Mouse (Mus musculus) 3134 (cell line): ENCODE measurements around the gene Tmem191c.
"Not testable (repeated sequence)": the region's sequence is repeated elsewhere in the genome, so short reads cannot be mapped to it uniquely, and the experiment has no call there.

Experiments
- DNase-seq: peaks from one replicate; pipeline ENCODE4 v3.0.0-alpha.2; 2011; ENCODE audit warnings: low spot score; ENCODE audit not compliant: insufficient read length; ENCODE audit errors: extremely low read depth

The Tmem191c gene

DNA sequence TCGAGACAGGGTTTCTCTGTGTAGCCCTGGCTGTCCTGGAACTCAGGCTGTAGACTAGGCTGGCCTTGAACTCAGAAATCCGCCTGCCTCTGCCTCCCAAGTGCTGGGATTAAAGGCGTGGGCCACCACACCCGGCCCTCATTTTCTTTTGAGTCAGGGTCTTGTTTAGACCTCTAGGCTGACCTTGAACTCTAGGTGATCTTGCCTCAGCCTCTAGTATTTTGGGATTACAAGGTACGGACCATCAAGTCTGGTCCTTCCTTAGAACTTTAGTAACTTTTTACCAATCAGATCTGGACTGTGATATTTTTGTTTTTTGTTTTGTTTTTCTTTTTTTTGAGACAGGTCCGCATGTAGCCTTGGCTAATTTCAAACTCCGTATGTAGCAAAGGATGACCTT lies at the start of gene Tmem191c:
Gene Tmem191c (plus strand): TSS at position 357 of the 400 bp plus-strand sequence.
- DNase-seq = no peak

DNA sequence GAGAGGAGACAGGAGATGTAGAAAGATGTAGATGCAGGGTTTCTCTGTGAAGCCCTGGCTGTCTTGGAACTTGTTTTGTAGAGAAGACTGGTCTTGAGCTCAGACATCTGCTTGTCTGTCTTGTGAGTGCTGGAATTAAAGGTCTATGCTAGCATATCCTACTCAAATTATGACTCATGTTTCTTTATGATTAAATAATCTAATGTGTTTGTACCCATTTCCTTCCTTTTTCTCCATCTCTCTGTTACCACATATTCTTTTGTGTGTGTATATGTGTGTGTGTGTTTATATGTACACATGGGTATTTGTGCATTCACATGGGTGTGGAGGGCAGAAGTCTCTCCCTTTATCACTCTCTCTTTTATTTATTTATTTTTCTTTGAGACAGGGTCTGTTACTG lies 49.4 kb upstream of the Tmem191c start:
- no peak for DNase-seq

DNA sequence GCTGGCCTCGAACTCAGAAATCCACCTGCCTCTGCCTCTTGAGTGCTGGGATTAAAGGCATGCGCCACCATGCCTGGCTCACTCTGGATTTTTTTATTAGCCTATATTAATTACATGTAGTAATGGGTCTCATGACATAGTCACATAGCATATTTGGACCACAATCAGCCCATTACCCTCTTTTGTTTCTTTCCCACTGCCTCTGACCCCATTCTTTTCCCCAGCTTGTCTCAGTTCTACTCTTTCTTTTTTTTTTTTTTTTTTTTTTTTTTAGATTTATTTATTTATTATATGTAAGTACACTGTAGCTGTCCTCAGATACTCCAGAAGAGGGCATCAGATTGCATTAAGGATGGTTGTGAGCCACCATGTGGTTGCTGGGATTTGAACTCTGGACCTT lies 44.4 kb upstream of the Tmem191c start:
- DNase-seq = not testable (repeated sequence)

- peak; percentile 88 for DNase-seq
These were observed 42.8 kb upstream of the Tmem191c start, which contains the start of gene Hic2 for GRCm38 (mm10) chr16:17232794-17233701. Gene Hic2, plus strand, starts transcription at chr16:17233572.

DNA sequence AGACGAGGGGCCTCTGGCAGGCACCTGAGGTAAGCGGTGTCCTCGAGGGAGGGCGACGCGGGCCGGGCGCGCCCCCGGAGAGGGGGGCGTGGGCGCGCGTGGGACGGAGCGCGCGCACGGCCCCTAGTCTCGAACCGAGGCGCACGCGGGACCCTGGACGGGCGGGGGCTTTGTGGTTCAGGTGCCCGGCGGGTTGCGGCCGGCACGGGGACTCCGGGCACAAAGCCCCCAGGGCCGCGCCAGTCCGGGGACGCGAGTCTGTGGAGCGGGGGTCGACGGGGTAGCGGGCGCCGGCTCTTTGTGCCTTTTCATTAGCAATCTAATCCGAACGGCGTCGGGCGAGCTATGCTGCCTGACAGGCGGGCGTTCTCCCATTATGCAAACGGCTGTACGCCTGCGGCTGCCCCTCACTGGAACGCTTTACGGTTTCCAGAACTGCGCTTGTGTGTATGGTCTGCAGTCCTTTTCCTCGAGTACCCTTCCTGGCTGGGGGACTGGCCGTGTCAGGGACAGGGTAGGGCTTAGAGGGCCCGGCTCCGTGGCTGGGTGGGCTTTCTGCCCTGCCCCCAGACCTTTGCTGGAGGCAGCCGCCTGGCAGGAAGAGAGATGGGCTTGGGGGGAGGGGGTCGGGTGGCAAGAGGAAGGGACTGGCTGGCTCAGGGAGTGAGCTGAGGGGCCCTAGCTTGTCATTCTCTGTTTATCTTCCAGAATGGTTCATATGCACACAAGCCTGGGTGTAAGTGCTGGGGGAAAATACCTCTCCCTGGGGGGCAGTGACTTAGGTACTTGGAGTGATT lies 42.0 kb upstream of the Tmem191c start:
- DNase-seq = peak; percentile 54

DNA sequence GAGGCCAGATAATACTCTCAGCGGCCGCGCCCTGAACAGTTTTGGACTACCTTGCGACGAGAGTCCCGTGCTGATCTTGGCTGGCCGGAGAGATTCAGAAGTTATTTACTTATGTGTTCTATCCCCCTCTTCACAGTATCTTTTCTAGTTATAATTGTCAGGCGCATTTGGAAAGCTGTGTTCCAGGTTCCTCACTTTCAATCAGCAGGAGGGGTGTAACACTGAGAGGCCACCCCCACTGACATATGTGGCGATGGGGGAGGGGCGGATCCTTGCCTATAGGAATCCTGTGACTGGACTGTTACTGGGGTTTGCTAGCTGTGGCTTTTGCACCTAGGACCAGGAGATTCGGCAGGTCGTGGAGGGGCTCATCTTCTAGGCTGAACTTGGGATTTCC lies 41.4 kb upstream of the Tmem191c start:
- DNase-seq = no peak

DNA sequence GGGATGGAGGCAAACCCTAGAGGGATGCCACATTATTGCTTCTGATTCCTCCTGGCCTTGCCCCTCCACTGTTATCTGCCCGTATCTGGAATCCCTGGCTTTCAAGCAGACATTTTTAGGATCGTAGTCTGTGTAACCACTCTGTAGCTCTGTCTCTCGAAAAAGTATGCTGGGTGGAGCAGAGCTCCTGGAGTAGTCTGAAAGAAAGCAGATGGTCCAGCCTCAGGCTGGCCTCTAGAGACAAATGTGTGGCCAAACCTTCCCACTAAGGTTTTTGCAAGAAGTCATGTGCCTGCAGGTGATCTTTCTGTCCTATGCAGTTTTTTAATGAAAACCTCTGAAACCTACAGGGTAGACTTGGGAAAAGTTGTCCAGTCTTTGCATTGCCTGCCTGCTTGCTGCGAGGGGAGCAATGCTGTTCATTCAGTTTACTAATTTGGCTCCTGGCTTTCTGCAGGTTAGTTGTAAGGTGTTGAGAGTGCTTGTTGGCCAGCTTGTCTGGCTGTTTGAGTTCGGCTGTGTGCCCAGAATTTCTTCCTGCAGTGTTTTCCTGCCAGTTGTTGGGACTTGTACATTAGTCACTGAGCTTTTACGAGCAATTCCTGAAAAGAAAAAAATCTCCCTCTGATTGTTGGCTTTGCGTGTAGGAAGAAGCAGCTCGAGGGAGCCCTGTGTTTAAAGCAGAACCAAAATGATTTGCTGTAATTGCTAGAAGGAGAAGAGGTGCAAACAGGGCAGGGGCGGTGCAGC lies 40.8 kb upstream of the Tmem191c start:
- DNase-seq = peak; percentile 57

DNA sequence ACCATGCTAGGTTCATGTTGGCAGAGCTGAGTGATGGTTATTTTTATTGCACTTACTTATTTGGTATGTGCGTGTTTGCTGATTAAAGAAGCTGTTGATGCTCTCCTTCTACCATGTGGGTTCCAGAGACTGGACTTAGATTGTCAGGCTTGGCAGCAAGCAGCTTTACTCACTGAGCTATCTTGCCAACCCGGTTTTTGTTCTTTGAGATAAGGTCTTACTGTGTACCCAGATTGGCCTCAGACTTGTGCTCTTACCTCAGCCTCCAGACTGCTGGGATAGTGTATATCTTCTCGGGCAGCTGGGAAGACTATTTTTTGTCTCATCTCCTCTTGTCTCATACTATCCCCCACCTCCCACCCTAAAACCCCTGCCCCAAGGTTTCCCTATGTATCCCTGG lies 38.2 kb upstream of the Tmem191c start:
- no peak for DNase-seq

DNA sequence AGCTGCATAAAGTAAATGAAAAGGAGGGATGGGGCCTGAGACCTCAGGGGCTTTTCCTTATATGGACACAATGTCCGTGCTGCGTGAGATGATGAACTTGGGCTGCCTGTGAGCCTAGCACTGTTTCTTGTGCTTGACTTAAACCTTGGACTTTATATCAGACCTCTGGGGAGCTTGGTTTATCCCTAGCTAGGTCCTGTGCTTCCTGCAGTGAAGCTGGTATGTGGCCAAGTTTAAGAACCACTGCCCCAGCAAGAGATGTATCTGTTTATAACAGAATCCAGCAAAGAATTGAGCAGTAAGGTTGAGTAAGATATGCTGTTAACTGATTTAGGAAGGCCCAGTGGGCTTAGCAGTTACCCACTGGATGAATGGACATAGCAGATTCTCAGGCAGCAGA lies 36.5 kb upstream of the Tmem191c start:
- no peak for DNase-seq

DNA sequence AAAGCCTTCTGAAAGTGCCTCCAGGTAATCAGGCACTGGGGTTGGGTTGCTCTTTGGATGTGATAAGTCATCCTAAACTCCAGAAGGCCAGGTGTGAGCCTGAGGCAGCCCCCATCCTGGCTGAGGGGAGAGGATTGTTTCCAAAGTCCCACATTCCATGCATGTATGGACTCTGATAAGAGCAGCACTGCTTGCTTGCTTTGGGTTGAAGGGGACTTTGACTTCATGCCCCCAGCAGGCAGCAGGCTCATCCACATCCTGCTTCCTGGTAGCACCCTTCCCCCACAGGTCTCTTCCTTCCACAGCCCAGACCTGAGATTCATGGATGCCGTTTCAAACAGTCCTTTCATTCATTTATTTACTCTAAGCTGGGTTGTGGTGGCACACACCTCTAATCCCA lies 32.1 kb upstream of the Tmem191c start:
- DNase-seq = no peak

DNA sequence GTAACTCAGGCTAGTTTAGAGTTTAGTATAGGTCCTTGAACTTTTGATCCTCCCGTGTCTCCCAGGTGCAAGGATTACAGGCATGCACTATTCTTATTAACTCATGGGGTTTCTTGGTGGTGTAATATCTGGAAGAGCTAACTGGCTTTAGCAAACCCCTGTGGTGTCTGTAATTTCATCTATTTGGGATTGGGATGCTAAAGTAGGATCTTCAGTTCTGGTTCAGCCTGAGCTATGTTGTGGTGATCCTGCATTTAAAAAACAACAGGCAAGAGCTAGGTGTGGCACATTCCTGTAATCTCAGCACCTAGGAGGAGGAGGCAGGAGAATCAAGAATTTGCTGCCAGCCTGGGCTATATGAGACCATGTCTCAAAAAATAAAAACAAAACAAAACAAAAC lies 30.9 kb upstream of the Tmem191c start:
- no peak for DNase-seq

DNA sequence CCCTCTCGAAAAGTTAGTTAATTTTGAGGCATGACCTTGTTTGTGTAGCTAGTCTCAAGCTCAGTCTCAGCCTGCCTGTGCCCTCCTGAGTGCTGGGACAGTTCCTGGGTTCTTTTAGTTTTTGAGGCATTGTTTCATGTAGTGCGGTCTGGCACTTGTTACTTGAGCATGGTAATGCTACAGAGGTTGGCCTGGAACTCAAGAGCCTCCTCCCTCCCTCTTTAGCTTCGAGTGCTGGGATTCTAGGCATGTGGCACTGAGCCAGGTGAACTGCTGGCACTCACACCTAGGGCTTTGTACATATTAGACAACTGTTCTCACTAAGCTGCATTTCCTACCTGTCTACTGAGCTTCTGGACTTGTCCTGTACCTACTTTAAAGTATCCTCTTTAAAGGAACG lies 28.1 kb upstream of the Tmem191c start:
- no peak for DNase-seq

DNA sequence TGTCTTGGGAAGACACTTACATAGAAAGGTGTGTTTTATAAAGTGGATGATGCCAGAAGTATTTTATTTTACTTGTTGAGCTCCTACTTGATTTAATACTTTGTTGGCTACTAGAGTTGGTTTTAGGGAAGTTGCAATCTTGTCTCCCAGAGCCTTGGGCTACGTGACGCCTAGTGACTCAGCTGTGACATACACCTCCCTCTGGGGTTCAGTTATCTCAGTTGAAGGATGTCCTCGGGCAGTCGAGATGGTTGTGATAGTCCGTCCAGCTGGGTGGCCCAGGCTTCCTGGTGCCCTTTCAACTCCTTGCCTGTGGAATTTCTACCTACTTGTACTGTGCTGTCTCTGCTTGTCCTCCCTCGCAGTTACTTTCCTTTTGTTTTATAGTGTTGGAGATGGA lies 26.7 kb upstream of the Tmem191c start:
- no peak for DNase-seq

DNA sequence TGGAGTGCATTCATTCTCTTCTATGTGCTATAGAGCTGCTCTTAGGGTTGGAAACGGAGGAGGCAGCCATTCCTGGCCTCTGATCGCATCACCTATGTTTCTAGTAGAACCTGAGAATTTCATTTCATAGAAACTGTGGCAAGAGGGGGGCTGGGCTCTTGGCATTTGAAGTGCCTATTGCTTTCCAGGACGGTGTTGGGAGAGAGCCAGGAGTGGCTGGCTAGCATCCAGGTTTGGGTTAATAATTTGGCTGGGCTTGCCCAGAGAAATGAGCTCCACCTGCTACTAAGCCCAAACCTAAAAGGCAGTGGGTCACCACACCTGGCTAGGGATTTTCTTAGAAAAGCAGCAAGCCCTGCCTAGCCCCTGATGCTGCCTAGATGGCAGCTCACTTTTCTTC lies 24.3 kb upstream of the Tmem191c start:
- no peak for DNase-seq

- DNase-seq = no peak
These were observed 23.7 kb upstream of the Tmem191c start for GRCm38 (mm10) chr16:17252086-17252726.

DNA sequence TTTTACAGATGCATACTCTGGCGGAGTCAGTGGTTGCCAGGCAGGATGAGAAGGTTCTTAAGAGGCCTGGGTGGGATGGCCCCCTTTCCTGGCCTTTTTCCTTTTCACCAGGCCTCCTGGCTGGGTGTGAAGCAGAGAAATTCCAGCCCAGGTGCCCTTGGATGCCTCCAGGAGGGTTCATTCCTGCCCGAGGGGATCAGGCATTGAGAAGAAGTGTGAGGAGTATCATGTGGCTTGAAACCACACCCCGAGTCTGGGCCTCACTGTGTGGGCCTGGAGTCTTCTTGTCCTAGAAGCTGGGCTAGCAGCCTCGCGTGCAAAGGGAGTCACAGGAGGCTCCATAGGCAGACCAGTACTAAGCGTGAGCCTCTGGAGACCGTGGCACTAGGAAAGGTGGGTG lies 23.0 kb upstream of the Tmem191c start:
- DNase-seq = no peak

- no peak for DNase-seq
These were observed 21.8 kb upstream of the Tmem191c start for GRCm38 (mm10) chr16:17254005-17254597.

DNA sequence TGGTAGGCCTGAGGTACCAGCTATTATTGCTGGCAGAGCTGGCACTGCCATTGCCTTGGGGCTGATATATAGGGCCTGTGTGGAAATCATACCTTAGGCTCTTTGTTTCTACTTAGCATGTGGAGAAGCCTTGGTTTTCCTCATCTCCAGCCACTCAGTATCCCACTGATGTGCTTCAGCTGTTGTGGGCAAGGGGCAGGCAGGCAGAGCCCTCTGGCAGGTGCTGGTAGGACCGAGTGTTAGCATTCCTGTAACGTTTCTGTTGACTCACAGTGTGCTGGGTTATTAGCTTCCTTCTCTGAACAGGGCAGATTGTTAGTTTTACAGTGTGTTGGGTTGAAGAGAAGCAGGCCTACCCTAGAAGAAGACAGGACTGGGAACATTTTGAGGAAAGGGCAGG lies 20.6 kb upstream of the Tmem191c start:
- DNase-seq = no peak

DNA sequence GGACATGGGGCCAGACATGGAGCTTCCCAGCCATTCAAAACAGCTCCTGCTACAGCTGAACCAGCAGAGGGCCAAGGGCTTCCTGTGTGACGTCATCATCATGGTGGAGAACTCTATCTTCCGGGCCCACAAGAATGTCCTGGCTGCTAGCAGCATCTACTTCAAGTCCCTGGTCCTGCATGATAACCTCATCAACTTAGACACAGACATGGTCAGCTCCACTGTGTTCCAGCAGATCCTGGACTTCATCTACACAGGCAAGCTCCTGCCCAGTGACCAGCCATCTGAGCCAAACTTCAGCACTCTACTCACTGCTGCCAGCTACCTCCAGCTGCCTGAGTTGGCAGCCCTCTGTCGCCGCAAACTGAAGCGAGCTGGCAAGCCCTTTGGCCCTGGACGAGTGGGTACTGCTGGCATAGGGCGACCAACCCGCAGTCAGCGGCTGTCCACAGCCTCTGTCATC lies 18.5 kb upstream of the Tmem191c start:
- DNase-seq = no peak

DNA sequence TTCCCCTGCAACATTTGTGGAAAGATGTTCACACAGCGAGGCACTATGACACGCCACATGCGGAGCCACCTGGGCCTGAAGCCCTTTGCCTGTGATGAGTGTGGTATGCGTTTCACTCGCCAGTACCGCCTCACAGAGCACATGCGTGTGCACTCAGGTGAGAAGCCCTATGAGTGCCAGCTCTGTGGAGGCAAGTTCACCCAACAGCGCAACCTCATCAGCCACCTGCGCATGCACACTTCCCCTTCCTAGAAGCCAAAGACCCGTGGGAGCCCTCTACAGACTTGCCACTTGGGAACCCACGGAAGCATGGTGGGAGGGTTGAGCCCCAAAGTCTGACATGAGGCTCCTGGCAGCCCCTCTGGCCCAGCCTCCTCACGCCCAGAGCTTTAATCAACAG lies 17.0 kb upstream of the Tmem191c start:
- DNase-seq = no peak
